Mouse (Mus musculus) liver, postnatal 0 days (tissue): ENCODE data around the gene Ltb4r1. TPM values are rescaled to one million over a fixed set of nuclear protein-coding genes. Genes with fewer than 3 reads are reported as not detected.
A peak's percentile ranks its signal among the peaks of the same experiment; 100 is the strongest.

Experiments
- ATAC-seq: fragments of 200-750 bp; cut with Nextera tagmentation; 2 replicates; pipeline ENCODE4 v1.8.0; 2017; ENCODE audit warnings: mild to moderate bottlenecking, moderate library complexity
- DNase-seq: peaks from one replicate; pipeline ENCODE4 v3.0.0-alpha.2; 2016
- H3K27ac ChIP-seq: fragments of 300-500 bp; sonication (generic); 2 replicates; pipeline ENCODE4 v1.5.1; 2014; ENCODE audit warnings: antibody characterized with exemption, moderate library complexity, mild to moderate bottlenecking, low read depth
- H3K27me3 ChIP-seq: fragments of 300-500 bp; sonication (generic); 2 replicates; pipeline ENCODE4 v1.6.1; 2014; ENCODE audit warnings: low read length, control low read depth, mixed read lengths; ENCODE audit not compliant: insufficient read depth
- H3K36me3 ChIP-seq: fragments of 300-500 bp; sonication (generic); replicated peaks from 2 replicates; pipeline ENCODE4 v1.6.1; 2014; ENCODE audit warnings: mild to moderate bottlenecking, control low read depth, low read length, moderate library complexity, mixed read lengths; ENCODE audit not compliant: insufficient read depth
- H3K4me1 ChIP-seq: fragments of 300-500 bp; sonication (generic); 2 replicates; pipeline ENCODE4 v1.6.1; 2014; ENCODE audit warnings: antibody characterized with exemption, mild to moderate bottlenecking, control low read depth; ENCODE audit not compliant: insufficient read depth
- H3K4me2 ChIP-seq: fragments of 300-500 bp; sonication (generic); 2 replicates; pipeline ENCODE4 v1.6.1; 2014; ENCODE audit warnings: low read depth, mild to moderate bottlenecking, low read length, moderate library complexity, mixed read lengths
- H3K4me3 ChIP-seq: fragments of 300-500 bp; sonication (generic); 2 replicates; pipeline ENCODE4 v1.5.1; 2014; ENCODE audit warnings: low read depth, low read length
- H3K9ac ChIP-seq: fragments of 300-500 bp; sonication (generic); replicated peaks from 2 replicates; pipeline ENCODE4 v1.6.1; 2014; ENCODE audit warnings: mild to moderate bottlenecking, moderate library complexity
- H3K9me3 ChIP-seq: fragments of 300-500 bp; sonication (generic); 2 replicates; pipeline ENCODE4 v1.6.1; 2016; ENCODE audit warnings: mild to moderate bottlenecking, control low read depth, low read length, mixed read lengths
- CTCF ChIP-seq: sonication (generic); IDR thresholded peaks from 2 replicates; pipeline ENCODE4 v1.5.1; 2016; ENCODE audit warnings: antibody characterized with exemption, low read depth
- EP300 ChIP-seq: IDR thresholded peaks from 2 replicates; pipeline ENCODE4 v1.6.1; 2016; ENCODE audit warnings: antibody characterized with exemption, low read depth, mild to moderate bottlenecking
- WGBS: fragments of 180-500 bp; shearing (Covaris S2); extraction: QIAGEN DNeasy Blood & Tissue Kit; methylation state at CpG from one replicate; pipeline ENCODE4 v1.1.7; 2014; ENCODE audit not compliant: insufficient replicate concordance; 5-methylcytosine and 5-hydroxymethylcytosine counted together
- polyA plus RNA-seq: library from polyadenylated mRNA; unstranded; fragments of >200 nt; fragmentation: Nextera tagmentation; extraction: Ambion mirVana; gene quantifications from 2 replicates; pipeline ENCODE4 v1.2.1, GENCODE M21; 2015

The Ltb4r1 gene
- polyA plus RNA-seq, 1 experiment from 2014 or later = 22.0 TPM

- H3K4me3 ChIP-seq = no peak overlapping the region
- 47% methylated on average over 6 of the region's 6 CpGs for WGBS
- no peaks in the 10 kb centered on the region for H3K36me3 ChIP-seq
- H3K4me2 ChIP-seq = no peak overlapping the region
- H3K9ac ChIP-seq = no peak overlapping the region
- TF ChIP-seq EP300 = no peak
- peak; percentile 47 for TF ChIP-seq CTCF
- ATAC-seq = no peak
- DNase-seq = no peak
- H3K9me3 ChIP-seq = no peaks in the 10 kb centered on the region
- H3K27me3 ChIP-seq = peaks cover 33% of the 10 kb centered on the region
- peaks cover 14% of the 10 kb centered on the region for H3K4me1 ChIP-seq
- no peak overlapping the region for H3K27ac ChIP-seq
These were observed 19.4 kb downstream of the Ltb4r1 start for GRCm38 (mm10) chr14:55785195-55785594.

GRCm38 (mm10) chr14:55787731-55788130 is 22.0 kb downstream of the Ltb4r1 start:
- DNase-seq (no peak), ATAC-seq (no peak)
- Histone ChIP-seq H3K27me3 (peaks cover 22% of the 10 kb centered on the region), H3K4me3 (peak overlapping the region; percentile 60), H3K4me1 (peaks cover 14% of the 10 kb centered on the region), H3K9ac (no peak overlapping the region), H3K36me3 (no peaks in the 10 kb centered on the region), H3K27ac (no peak overlapping the region), H3K4me2 (peak overlapping the region; percentile 94), H3K9me3 (no peaks in the 10 kb centered on the region)
- TF ChIP-seq CTCF = no peak
- no peak for TF ChIP-seq EP300
- 39% methylated on average over 11 of the region's 11 CpGs for WGBS

GRCm38 (mm10) chr14:55788256-55789050 is 22.7 kb downstream of the Ltb4r1 start, which contains the start of gene Ripk3:
TSS of gene Ripk3 (minus strand) at chr14:55788865.
- DNase-seq (peak; percentile 61), ATAC-seq (peak; percentile 61)
- TF ChIP-seq CTCF (peak; percentile 41), EP300 (no peak)
- Histone ChIP-seq H3K9ac (peak within 1 kb of the TSS; percentile 62), H3K4me3 (peak within 1 kb of the TSS; percentile 60), H3K27me3 (peaks cover 15% of the 10 kb centered on the region), H3K36me3 (no peaks in the 10 kb centered on the region), H3K4me1 (peaks cover 14% of the 10 kb centered on the region), H3K27ac (no peak within 1 kb of the TSS), H3K9me3 (no peaks in the 10 kb centered on the region), H3K4me2 (peak within 1 kb of the TSS; percentile 94)
- WGBS = 4% methylated on average over 40 of the region's 40 CpGs

- Histone ChIP-seq H3K9me3 (no peaks in the 10 kb centered on the region), H3K27ac (no peak overlapping the region), H3K27me3 (peaks cover 1% of the 10 kb centered on the region; the same call in 1 of the 2 replicates), H3K4me3 (no peak overlapping the region), H3K4me1 (peaks cover 4% of the 10 kb centered on the region), H3K36me3 (no peaks in the 10 kb centered on the region), H3K9ac (no peak overlapping the region), H3K4me2 (no peak overlapping the region)
- whole genome bisulfite sequencing = 57% methylated on average over 2 of the region's 2 CpGs
- DNase-seq (no peak), ATAC-seq (no peak)
- TF ChIP-seq EP300 (no peak), CTCF (no peak)
These were observed 27.7 kb downstream of the Ltb4r1 start for GRCm38 (mm10) chr14:55793461-55793860.

GRCm38 (mm10) chr14:55793946-55794345 is 28.2 kb downstream of the Ltb4r1 start:
- Histone ChIP-seq H3K9me3 (no peaks in the 10 kb centered on the region), H3K4me2 (no peak overlapping the region), H3K36me3 (no peaks in the 10 kb centered on the region), H3K4me1 (no peaks in the 10 kb centered on the region), H3K4me3 (no peak overlapping the region), H3K27me3 (no peaks in the 10 kb centered on the region), H3K27ac (no peak overlapping the region), H3K9ac (no peak overlapping the region)
- no peak for ATAC-seq
- WGBS = 57% methylated on average over 2 of the region's 2 CpGs
- no peak for DNase-seq
- no peak for TF ChIP-seq EP300
- TF ChIP-seq CTCF = no peak

DNA sequence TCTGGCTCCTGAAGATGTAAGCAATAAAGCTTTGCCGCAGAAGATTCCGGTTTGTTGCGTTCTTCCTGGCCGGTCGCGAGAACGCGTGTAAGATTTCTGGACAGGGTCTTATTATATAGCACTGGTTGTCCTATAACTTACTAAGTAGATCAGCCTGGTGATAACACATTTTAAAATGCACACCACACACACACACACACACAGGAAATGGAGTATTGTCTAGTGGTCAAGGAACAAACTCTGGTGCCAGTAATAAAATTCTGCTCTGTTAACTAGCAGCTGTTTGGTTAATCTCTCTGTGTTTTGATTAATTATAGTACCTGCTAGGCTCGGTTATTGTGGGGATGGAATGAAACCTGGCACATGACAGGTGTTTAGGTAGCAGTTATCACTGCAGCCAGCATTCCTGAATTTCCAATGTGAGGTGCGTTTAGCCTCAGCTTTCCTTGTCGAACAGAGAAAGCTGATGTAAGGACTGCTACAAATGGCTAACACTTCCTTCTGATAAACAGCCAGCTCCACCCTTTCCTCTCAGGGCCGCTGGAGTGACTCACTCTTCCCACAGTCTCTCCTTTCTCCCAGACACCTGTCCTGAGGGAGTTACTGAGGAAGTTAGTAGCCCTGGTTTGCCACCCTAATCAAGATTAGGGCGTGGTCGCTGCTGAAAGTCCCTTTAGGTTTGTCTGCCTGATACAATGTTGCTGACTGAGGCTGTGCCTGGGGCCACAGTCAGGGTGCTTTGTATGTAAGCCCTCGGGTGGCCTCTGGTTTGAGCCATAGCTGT is 29.8 kb downstream of the Ltb4r1 start:
- no peaks in the 10 kb centered on the region for H3K36me3 ChIP-seq

More for the DNA sequence above, 29.8 kb downstream of the Ltb4r1 start:
- Histone ChIP-seq H3K27me3 (no peaks in the 10 kb centered on the region), H3K4me2 (no peak overlapping the region), H3K4me1 (no peaks in the 10 kb centered on the region), H3K4me3 (no peak overlapping the region), H3K9me3 (no peaks in the 10 kb centered on the region), H3K27ac (no peak overlapping the region), H3K9ac (no peak overlapping the region)
- DNase-seq (no peak), ATAC-seq (no peak)
- WGBS = 68% methylated on average over 15 of the region's 15 CpGs
- TF ChIP-seq CTCF (no peak), EP300 (no peak)
